Mouse (Mus musculus) C2C12 (cell line): Measurements from ENCODE around the gene Gm8947. TPM values are rescaled to one million over a fixed set of nuclear protein-coding genes. Genes with fewer than 3 reads are reported as not detected.

Experiments used
- H3K27me3 ChIP-seq: one replicate; pipeline ENCODE4 v1.6.1; 2011; ENCODE audit not compliant: control insufficient read depth, insufficient read depth, insufficient read length
- H3K36me3 ChIP-seq: one replicate; pipeline ENCODE4 v1.6.1; 2011; ENCODE audit not compliant: control insufficient read depth, insufficient read depth
- H3K4me3 ChIP-seq: one replicate; pipeline ENCODE4 v1.5.1; 2011; ENCODE audit warnings: mild to moderate bottlenecking, control low read depth; ENCODE audit not compliant: poor library complexity, insufficient read depth, severe bottlenecking
- H3K79me2 ChIP-seq: one replicate; pipeline ENCODE4 v1.6.1; 2011; ENCODE audit not compliant: control insufficient read depth, insufficient read depth
- H3K79me3 ChIP-seq: one replicate; pipeline ENCODE4 v1.6.1; 2011; ENCODE audit warnings: low read depth, control low read depth
- H3ac ChIP-seq: one replicate; pipeline ENCODE3; 2011; ENCODE audit warnings: low read depth; ENCODE audit not compliant: control insufficient read depth, insufficient read length
- CEBPB ChIP-seq: IDR thresholded peaks from one replicate; pipeline ENCODE4 v1.6.1; 2011; ENCODE audit warnings: low read depth, mild to moderate bottlenecking, control low read depth, moderate library complexity
- CTCF ChIP-seq: IDR thresholded peaks from one replicate; pipeline ENCODE4 v1.5.1; 2011; ENCODE audit not compliant: control insufficient read depth, insufficient read depth, insufficient read length
- FOSL1 ChIP-seq: IDR thresholded peaks from one replicate; pipeline ENCODE4 v1.8.0; 2011; ENCODE audit warnings: mild to moderate bottlenecking, low read length; ENCODE audit not compliant: poor library complexity, insufficient read depth, severe bottlenecking
- MAX ChIP-seq: IDR thresholded peaks from one replicate; pipeline ENCODE4 v1.6.1; 2011; ENCODE audit warnings: mild to moderate bottlenecking, control low read depth
- MYOD1 ChIP-seq: IDR thresholded peaks from one replicate; pipeline ENCODE4 v1.6.1; 2011; ENCODE audit warnings: low read depth; ENCODE audit not compliant: control insufficient read depth, insufficient read length
- MYOG ChIP-seq: IDR thresholded peaks from one replicate; pipeline ENCODE4 v1.6.1; 2011; ENCODE audit not compliant: control insufficient read depth, insufficient read length; ENCODE audit errors: extremely low read depth
- USF1 ChIP-seq: IDR thresholded peaks from one replicate; pipeline ENCODE4 v1.6.1; 2011; ENCODE audit warnings: low read depth, mild to moderate bottlenecking, control low read depth, moderate library complexity
- polyA plus RNA-seq: library from polyadenylated mRNA; unstranded; fragments of >200 nt; fragmentation: generic; extraction: Trizol; gene quantifications from one replicate; pipeline ENCODE4 v1.2.1, GENCODE M21; 2012; ENCODE audit warnings: missing spikeins

The Gm8947 gene
- polyA plus RNA-seq, 1 experiment: 0.05 TPM

GRCm38 (mm10) chr1:151156129-151156528 is 36.0 kb upstream of the Gm8947 start:
- Histone ChIP-seq H3K27me3 (no peaks in the 10 kb centered on the region), H3K79me2 (no peaks in the 10 kb centered on the region), H3K79me3 (no peaks in the 10 kb centered on the region), H3K4me3 (no peak overlapping the region), H3ac (no peak overlapping the region), H3K36me3 (no peaks in the 10 kb centered on the region)
- no peak for TF ChIP-seq CTCF
- TF ChIP-seq CEBPB: no peak
- no peak for TF ChIP-seq MAX
- no peak for TF ChIP-seq FOSL1
- no peak for TF ChIP-seq USF1

- H3K4me3 ChIP-seq: no peak overlapping the region
- no peak overlapping the region for H3ac ChIP-seq
- H3K27me3 ChIP-seq: no peaks in the 10 kb centered on the region
- H3K79me3 ChIP-seq: no peaks in the 10 kb centered on the region
- no peaks in the 10 kb centered on the region for H3K36me3 ChIP-seq
- no peaks in the 10 kb centered on the region for H3K79me2 ChIP-seq
- TF ChIP-seq CTCF: no peak
Measured at GRCm38 (mm10) chr1:151156777-151157632, 35.2 kb upstream of the Gm8947 start.

- Histone ChIP-seq H3K79me2 (no peaks in the 10 kb centered on the region), H3ac (no peak overlapping the region), H3K79me3 (no peaks in the 10 kb centered on the region), H3K27me3 (no peaks in the 10 kb centered on the region), H3K4me3 (no peak overlapping the region), H3K36me3 (no peaks in the 10 kb centered on the region)
- TF ChIP-seq MYOG: no peak
- TF ChIP-seq CTCF: no peak
- no peak for TF ChIP-seq CEBPB
- TF ChIP-seq MAX: no peak
- TF ChIP-seq FOSL1: no peak
- no peak for TF ChIP-seq USF1
- TF ChIP-seq MYOD1: no peak
Measured at GRCm38 (mm10) chr1:151157963-151158856, 34.0 kb upstream of the Gm8947 start.

- TF ChIP-seq CEBPB (no peak), MYOG (no peak), MYOD1 (no peak), FOSL1 (no peak), USF1 (no peak), MAX (no peak), CTCF (no peak)
- no peaks in the 10 kb centered on the region for H3K79me2 ChIP-seq
Measured at GRCm38 (mm10) chr1:151158857-151159510, 33.2 kb upstream of the Gm8947 start.

GRCm38 (mm10) chr1:151166031-151166430 is 26.1 kb upstream of the Gm8947 start:
- no peaks in the 10 kb centered on the region for H3K79me3 ChIP-seq
- no peak overlapping the region for H3K4me3 ChIP-seq
- H3K79me2 ChIP-seq: no peaks in the 10 kb centered on the region

More at GRCm38 (mm10) chr1:151158857-151159510, 33.2 kb upstream of the Gm8947 start:
- no peak overlapping the region for H3K4me3 ChIP-seq
- no peaks in the 10 kb centered on the region for H3K27me3 ChIP-seq
- no peak overlapping the region for H3ac ChIP-seq
- H3K79me3 ChIP-seq: no peaks in the 10 kb centered on the region
- no peaks in the 10 kb centered on the region for H3K36me3 ChIP-seq

More at GRCm38 (mm10) chr1:151166031-151166430, 26.1 kb upstream of the Gm8947 start:
- H3ac ChIP-seq: no peak overlapping the region
- TF ChIP-seq FOSL1 (no peak), MAX (no peak), CTCF (no peak), MYOG (no peak), USF1 (no peak), MYOD1 (no peak), CEBPB (no peak)
- no peaks in the 10 kb centered on the region for H3K27me3 ChIP-seq
- no peaks in the 10 kb centered on the region for H3K36me3 ChIP-seq
